Mouse (Mus musculus) limb, embryonic 15.5 days (tissue): ENCODE data around the gene Pard3. TPM values are rescaled to one million over a fixed set of nuclear protein-coding genes. Genes with fewer than 3 reads are reported as not detected.

Source experiments
- ATAC-seq: fragments of 200-750 bp; cut with Nextera tagmentation; 2 replicates; pipeline ENCODE4 v1.8.0; 2017; ENCODE audit warnings: low read depth, moderate TSS enrichment; ENCODE audit not compliant: insufficient number of reproducible peaks, low FRiP score, low TSS enrichment
- H3K27ac ChIP-seq: fragments of 300-500 bp; sonication (generic); 2 replicates; pipeline ENCODE4 v1.5.1; 2015; ENCODE audit warnings: moderate library complexity, mild to moderate bottlenecking, inconsistent platforms
- H3K27me3 ChIP-seq: fragments of 300-500 bp; sonication (generic); 2 replicates; pipeline ENCODE4 v1.6.1; 2015; ENCODE audit warnings: inconsistent platforms
- H3K36me3 ChIP-seq: fragments of 300-500 bp; sonication (generic); 2 replicates; pipeline ENCODE4 v1.6.1; 2015; ENCODE audit warnings: inconsistent platforms
- H3K4me1 ChIP-seq: fragments of 300-500 bp; sonication (generic); 2 replicates; pipeline ENCODE4 v1.6.1; 2015; ENCODE audit warnings: inconsistent platforms
- H3K4me2 ChIP-seq: fragments of 300-500 bp; sonication (generic); 2 replicates; pipeline ENCODE4 v1.6.1; 2015; ENCODE audit warnings: mild to moderate bottlenecking, inconsistent platforms
- H3K4me3 ChIP-seq: fragments of 300-500 bp; sonication (generic); 2 replicates; pipeline ENCODE4 v1.5.1; 2015; ENCODE audit warnings: mild to moderate bottlenecking, inconsistent platforms
- H3K9ac ChIP-seq: fragments of 300-500 bp; sonication (generic); 2 replicates; pipeline ENCODE4 v1.6.1; 2015; ENCODE audit warnings: inconsistent platforms
- H3K9me3 ChIP-seq: fragments of 300-500 bp; sonication (generic); 2 replicates; pipeline ENCODE4 v1.6.1; 2016; ENCODE audit warnings: inconsistent platforms
- WGBS: fragments of 180-500 bp; shearing (Covaris S2); methylation state at CpG from one replicate; pipeline ENCODE4 v1.1.7; 2015; 5-methylcytosine and 5-hydroxymethylcytosine counted together
- polyA plus RNA-seq: library from polyadenylated mRNA; unstranded; fragments of >200 nt; fragmentation: Nextera tagmentation; extraction: Ambion mirVana; gene quantifications from 2 replicates; pipeline ENCODE4 v1.2.1, GENCODE M21; 2015

Pard3 gene
- polyA plus RNA-seq, 1 experiment from 2014 or later = 37.8 TPM

DNA sequence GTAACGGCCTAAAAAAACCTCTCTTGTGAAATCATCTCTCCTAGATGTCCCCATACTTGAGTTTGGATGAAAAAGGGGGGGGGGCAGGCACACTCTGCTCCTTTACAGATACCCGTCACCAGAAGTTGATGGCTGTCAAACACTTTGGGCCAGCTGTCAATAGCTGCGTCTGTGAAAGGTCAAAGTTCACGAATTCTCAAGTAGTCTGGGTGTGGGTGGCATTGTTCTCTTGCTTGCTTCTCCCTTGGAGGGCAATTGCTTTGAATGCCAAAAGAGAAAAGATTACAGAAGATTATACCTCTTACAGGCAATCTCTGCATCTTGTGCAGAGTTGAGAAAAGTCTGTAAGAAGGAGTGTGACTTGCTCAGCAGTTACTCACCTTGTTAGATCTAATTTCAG, 500.7 kb downstream of the Pard3 start:
- H3K27ac ChIP-seq = no peak overlapping the region
- no peaks in the 10 kb centered on the region for H3K36me3 ChIP-seq
- no peak overlapping the region for H3K9ac ChIP-seq
- ATAC-seq = no peak
- no peak overlapping the region for H3K4me3 ChIP-seq
- H3K4me1 ChIP-seq = no peaks in the 10 kb centered on the region
- H3K27me3 ChIP-seq = no peaks in the 10 kb centered on the region
- 67% methylated on average over 4 of the region's 4 CpGs for WGBS
- H3K9me3 ChIP-seq = no peaks in the 10 kb centered on the region
- H3K4me2 ChIP-seq = no peak overlapping the region

DNA sequence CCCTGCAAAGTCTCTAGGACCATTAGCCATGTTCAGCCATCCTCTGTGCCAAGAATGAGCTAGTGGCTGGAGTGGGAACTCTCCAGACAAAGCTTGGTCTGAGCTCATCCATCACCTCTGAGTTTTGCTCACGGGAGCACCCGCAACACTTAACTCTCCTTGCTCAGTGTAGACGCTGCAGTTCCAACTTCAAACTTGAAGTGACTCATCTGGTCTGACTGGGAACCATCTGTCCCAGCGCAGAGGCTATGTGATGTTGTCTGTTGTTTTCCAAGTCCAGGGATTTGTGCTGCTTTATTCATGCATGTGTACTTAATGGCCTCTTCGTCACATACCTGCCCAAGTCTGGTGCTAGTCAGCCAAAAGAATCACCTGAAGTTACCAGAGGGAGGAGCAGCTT, 505.5 kb downstream of the Pard3 start:
- no peak for ATAC-seq
- H3K4me1 ChIP-seq = no peaks in the 10 kb centered on the region
- 78% methylated on average over 5 of the region's 5 CpGs for WGBS
- no peak overlapping the region for H3K9ac ChIP-seq
- H3K27ac ChIP-seq = no peak overlapping the region
- no peaks in the 10 kb centered on the region for H3K36me3 ChIP-seq
- H3K4me2 ChIP-seq = no peak overlapping the region
- H3K27me3 ChIP-seq = no peaks in the 10 kb centered on the region
- H3K4me3 ChIP-seq = no peak overlapping the region
- no peaks in the 10 kb centered on the region for H3K9me3 ChIP-seq

- no peaks in the 10 kb centered on the region for H3K9me3 ChIP-seq
- no peaks in the 10 kb centered on the region for H3K4me1 ChIP-seq
- no peaks in the 10 kb centered on the region for H3K36me3 ChIP-seq
- no peak overlapping the region for H3K4me3 ChIP-seq
- ATAC-seq = no peak
- no peak overlapping the region for H3K27ac ChIP-seq
- H3K27me3 ChIP-seq = no peaks in the 10 kb centered on the region
- H3K9ac ChIP-seq = no peak overlapping the region
- no peak overlapping the region for H3K4me2 ChIP-seq
- 85% methylated on average over 1 of the region's 1 CpGs for WGBS
Observed at GRCm38 (mm10) chr8:127570527-127570926, 506.8 kb downstream of the Pard3 start.

- no peak overlapping the region for H3K27ac ChIP-seq
- H3K9me3 ChIP-seq = no peaks in the 10 kb centered on the region
- ATAC-seq = no peak
- H3K4me3 ChIP-seq = no peak overlapping the region
- H3K27me3 ChIP-seq = no peaks in the 10 kb centered on the region
- 68% methylated on average over 4 of the region's 4 CpGs for WGBS
- H3K4me2 ChIP-seq = no peak overlapping the region
- no peaks in the 10 kb centered on the region for H3K4me1 ChIP-seq
- H3K9ac ChIP-seq = no peak overlapping the region
- no peaks in the 10 kb centered on the region for H3K36me3 ChIP-seq
Observed at GRCm38 (mm10) chr8:127572493-127572892, 508.8 kb downstream of the Pard3 start.

DNA sequence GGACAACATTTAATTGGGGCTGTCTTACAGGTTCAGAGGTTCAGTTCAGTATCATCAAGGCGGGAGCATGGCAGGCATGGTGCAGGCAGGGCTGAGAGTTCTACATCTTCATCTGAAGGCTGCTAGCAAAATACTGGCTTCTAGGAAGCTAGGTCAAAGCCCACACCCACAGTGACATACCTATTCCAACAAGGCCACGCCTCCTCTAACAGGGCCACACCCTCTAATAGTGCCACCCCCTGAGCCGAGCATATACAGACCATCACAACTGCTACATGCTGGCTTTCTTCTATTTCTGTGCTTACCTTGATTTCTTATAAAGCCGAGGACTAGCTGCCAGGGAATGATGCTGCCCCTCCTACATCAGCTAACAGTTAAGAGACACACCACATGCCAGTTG, 513.0 kb downstream of the Pard3 start:
- H3K9me3 ChIP-seq = no peaks in the 10 kb centered on the region
- H3K36me3 ChIP-seq = no peaks in the 10 kb centered on the region
- no peak overlapping the region for H3K4me3 ChIP-seq
- WGBS = 86% methylated on average over 4 of the region's 4 CpGs
- H3K4me2 ChIP-seq = no peak overlapping the region
- no peak for ATAC-seq
- no peak overlapping the region for H3K27ac ChIP-seq
- no peak overlapping the region for H3K9ac ChIP-seq
- no peaks in the 10 kb centered on the region for H3K27me3 ChIP-seq
- no peaks in the 10 kb centered on the region for H3K4me1 ChIP-seq

GRCm38 (mm10) chr8:127577656-127578055, 514.0 kb downstream of the Pard3 start:
- H3K27me3 ChIP-seq = no peaks in the 10 kb centered on the region
- H3K27ac ChIP-seq = no peak overlapping the region
- H3K9me3 ChIP-seq = no peaks in the 10 kb centered on the region
- 81% methylated on average over 6 of the region's 6 CpGs for WGBS
- H3K4me1 ChIP-seq = no peaks in the 10 kb centered on the region
- H3K4me3 ChIP-seq = no peak overlapping the region
- no peak overlapping the region for H3K9ac ChIP-seq
- H3K36me3 ChIP-seq = no peaks in the 10 kb centered on the region
- no peak overlapping the region for H3K4me2 ChIP-seq
- ATAC-seq = no peak

GRCm38 (mm10) chr8:127579436-127579835, 515.7 kb downstream of the Pard3 start:
- 87% methylated on average over 9 of the region's 9 CpGs for WGBS
- H3K4me1 ChIP-seq = no peaks in the 10 kb centered on the region
- H3K9ac ChIP-seq = no peak overlapping the region
- no peaks in the 10 kb centered on the region for H3K9me3 ChIP-seq
- H3K36me3 ChIP-seq = no peaks in the 10 kb centered on the region
- no peaks in the 10 kb centered on the region for H3K27me3 ChIP-seq
- H3K4me3 ChIP-seq = no peak overlapping the region
- no peak overlapping the region for H3K27ac ChIP-seq
- H3K4me2 ChIP-seq = no peak overlapping the region
- no peak for ATAC-seq

DNA sequence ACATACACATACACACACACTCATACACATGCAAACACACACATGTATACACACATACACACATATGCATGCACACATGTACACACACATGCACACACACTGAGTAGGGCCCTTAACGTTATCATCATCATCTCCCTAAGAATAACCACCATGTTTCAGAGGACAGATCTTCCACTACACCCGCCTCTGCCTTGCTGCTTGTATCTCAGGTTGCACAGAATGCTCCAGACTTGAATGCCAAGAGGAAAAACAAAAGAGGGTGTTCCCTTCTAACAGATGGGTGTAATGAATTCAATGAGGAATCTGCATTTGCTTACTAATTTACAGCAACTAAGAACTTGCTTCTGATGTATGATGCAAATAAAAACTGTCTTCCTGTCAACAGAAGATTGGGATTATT, 519.7 kb downstream of the Pard3 start:
- Histone ChIP-seq H3K9ac (no peak overlapping the region), H3K4me2 (no peak overlapping the region), H3K9me3 (no peaks in the 10 kb centered on the region), H3K27me3 (no peaks in the 10 kb centered on the region), H3K4me1 (no peaks in the 10 kb centered on the region), H3K36me3 (no peaks in the 10 kb centered on the region), H3K4me3 (no peak overlapping the region), H3K27ac (no peak overlapping the region)
- 77% methylated on average over 2 of the region's 2 CpGs for WGBS
- no peak for ATAC-seq

DNA sequence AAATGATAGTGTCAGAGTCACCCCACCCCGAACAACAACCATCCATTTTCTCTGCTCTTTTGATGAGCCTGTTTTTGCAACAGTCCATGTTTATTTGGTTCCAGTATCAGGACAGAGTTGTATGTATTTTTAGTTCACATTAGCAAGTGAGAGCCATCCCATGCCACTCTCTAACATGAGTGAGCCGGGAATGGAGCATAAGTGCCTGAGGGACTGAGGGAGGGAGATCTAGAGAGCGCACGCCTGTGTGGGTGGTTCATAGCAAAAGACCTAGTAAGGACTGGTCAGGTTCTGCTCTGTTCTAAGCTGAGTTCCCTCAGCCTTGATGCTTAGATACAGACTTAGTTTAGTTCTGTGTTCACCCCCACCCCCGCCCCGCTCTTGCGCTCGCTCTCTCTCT, 521.9 kb downstream of the Pard3 start:
- no peaks in the 10 kb centered on the region for H3K4me1 ChIP-seq
- H3K27me3 ChIP-seq = no peaks in the 10 kb centered on the region
- H3K4me3 ChIP-seq = no peak overlapping the region
- WGBS = 85% methylated on average over 8 of the region's 8 CpGs
- no peaks in the 10 kb centered on the region for H3K36me3 ChIP-seq
- no peak overlapping the region for H3K27ac ChIP-seq
- H3K4me2 ChIP-seq = no peak overlapping the region
- H3K9me3 ChIP-seq = no peaks in the 10 kb centered on the region
- ATAC-seq = no peak
- no peak overlapping the region for H3K9ac ChIP-seq

DNA sequence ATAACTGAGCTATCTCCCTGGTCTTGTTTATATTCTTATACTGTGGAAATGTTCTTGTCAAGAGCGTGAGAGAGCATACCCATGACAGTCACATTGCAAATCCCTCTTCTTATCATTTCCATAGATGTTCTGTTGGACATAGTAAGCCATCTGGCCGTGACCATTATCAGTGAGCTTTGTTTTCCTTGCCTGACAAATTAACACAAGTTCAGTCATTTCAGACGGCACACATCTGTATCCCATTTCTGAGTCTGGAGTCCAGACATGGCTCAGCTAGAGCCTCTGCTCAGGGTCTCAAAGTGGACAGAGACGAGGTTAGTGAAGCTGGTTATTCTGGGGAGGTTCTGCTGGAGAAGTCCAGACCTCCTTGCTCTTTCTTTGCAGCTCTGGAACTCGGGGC, 523.0 kb downstream of the Pard3 start:
- H3K36me3 ChIP-seq = no peaks in the 10 kb centered on the region
- 42% methylated on average over 5 of the region's 5 CpGs for WGBS
- no peak for ATAC-seq

DNA sequence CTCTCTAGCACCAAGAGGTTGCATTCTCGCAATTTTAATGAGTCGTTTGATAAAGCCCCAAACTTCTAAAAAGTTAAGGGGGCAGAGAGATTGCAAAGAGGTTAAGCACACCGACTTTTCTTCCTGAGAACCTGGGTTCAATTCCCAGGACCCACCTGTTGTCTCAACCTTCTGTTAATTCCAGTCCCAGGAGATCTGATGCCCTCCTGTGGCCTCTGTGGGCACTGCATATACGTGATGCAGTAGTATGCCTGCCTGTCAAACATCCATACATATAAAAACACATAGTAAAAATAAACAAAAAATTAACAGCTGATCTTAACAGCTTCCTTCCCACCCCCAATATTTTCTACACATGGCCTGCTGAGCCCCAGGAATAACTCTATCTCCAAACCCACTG, 524.6 kb downstream of the Pard3 start:
- H3K9ac ChIP-seq = no peak overlapping the region
- H3K4me1 ChIP-seq = 0 out of 2 replicates have a peak, but pooled peaks cover 4% of the 10 kb centered on the region
- no peaks in the 10 kb centered on the region for H3K9me3 ChIP-seq
- 0 out of 2 replicates have a peak, but pooled peaks cover 2% of the 10 kb centered on the region for H3K36me3 ChIP-seq
- H3K27me3 ChIP-seq = no peaks in the 10 kb centered on the region
- no peak overlapping the region for H3K4me3 ChIP-seq
- H3K27ac ChIP-seq = no peak overlapping the region
- WGBS = 71% methylated on average over 4 of the region's 4 CpGs
- ATAC-seq = no peak
- no peak overlapping the region for H3K4me2 ChIP-seq

More for the DNA sequence above, 523.0 kb downstream of the Pard3 start:
- no peak overlapping the region for H3K27ac ChIP-seq
- no peaks in the 10 kb centered on the region for H3K9me3 ChIP-seq
- H3K9ac ChIP-seq = no peak overlapping the region
- H3K4me1 ChIP-seq = no peaks in the 10 kb centered on the region
- H3K4me3 ChIP-seq = no peak overlapping the region
- H3K27me3 ChIP-seq = no peaks in the 10 kb centered on the region
- H3K4me2 ChIP-seq = no peak overlapping the region

DNA sequence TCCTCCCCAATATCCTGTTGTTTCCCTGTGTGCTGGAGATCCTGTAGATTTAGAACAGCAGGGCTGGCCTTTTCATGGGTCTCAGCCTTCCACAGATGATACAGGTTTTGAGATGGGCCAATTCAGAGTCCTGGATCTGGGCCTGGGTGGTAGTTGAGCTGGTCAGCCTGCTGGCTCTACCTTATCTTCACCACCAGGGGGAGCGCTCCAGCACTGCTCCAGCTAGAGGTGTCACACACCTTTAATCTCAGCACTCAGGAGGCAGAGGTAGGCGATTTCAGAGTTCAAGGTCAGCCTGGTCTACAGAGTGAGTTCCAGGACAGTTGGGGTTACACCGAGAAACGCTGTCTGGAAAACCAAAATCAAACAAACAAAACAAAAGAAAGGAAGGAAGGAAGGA, 525.6 kb downstream of the Pard3 start:
- no peaks in the 10 kb centered on the region for H3K27me3 ChIP-seq
- WGBS = 59% methylated on average over 4 of the region's 4 CpGs
- H3K36me3 ChIP-seq = peaks cover 7% of the 10 kb centered on the region; the same call in 1 of the 2 replicates
- no peak for ATAC-seq
- no peak overlapping the region for H3K4me3 ChIP-seq
- H3K9me3 ChIP-seq = no peaks in the 10 kb centered on the region
- H3K9ac ChIP-seq = no peak overlapping the region
- H3K4me2 ChIP-seq = no peak overlapping the region
- H3K4me1 ChIP-seq = 0 out of 2 replicates have a peak, but pooled peaks cover 4% of the 10 kb centered on the region
- no peak overlapping the region for H3K27ac ChIP-seq

DNA sequence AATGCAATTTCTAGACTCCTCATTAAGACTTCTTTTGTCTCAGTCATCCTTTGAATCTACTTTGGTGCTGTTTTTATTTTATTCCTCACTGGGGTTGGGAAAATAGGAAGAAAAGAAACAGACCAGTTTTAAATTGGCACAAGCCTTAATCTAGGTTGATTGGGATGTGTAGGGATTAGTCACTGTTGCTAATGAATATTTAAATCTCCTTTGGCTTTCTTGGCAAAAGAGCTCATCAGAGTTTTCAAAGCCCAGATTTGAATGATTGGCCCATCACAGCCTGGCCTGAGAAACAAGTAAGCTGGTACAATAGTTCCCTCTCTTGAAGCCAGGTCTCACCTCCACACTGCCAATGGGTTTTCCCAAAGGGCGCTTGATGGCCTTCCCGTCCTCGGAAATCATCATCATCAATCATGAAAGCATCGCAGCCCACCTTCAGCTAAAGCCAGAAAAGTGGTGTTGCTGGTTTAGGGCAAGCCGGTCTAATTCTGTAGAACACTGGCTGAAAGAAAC, 527.0 kb downstream of the Pard3 start:
- Histone ChIP-seq H3K27me3 (no peaks in the 10 kb centered on the region), H3K4me3 (no peak overlapping the region), H3K9ac (no peak overlapping the region), H3K4me2 (no peak overlapping the region), H3K9me3 (no peaks in the 10 kb centered on the region), H3K27ac (no peak overlapping the region), H3K36me3 (peaks cover 7% of the 10 kb centered on the region; the same call in 1 of the 2 replicates), H3K4me1 (0 out of 2 replicates have a peak, but pooled peaks cover 4% of the 10 kb centered on the region)
- no peak for ATAC-seq
- 70% methylated on average over 5 of the region's 5 CpGs for WGBS
